Mouse (Mus musculus) lung, embryonic 16.5 days (tissue): ENCODE results near the gene Tie1. TPM values are rescaled to one million over a fixed set of nuclear protein-coding genes. Genes with fewer than 3 reads are reported as not detected.
A peak's percentile ranks its signal among the peaks of the same experiment; 100 is the strongest.

Source experiments
- ATAC-seq: fragments of 200-750 bp; cut with Nextera tagmentation; 2 replicates; pipeline ENCODE4 v1.8.0; 2017; ENCODE audit warnings: low read depth, mild to moderate bottlenecking, moderate library complexity
- H3K27ac ChIP-seq: fragments of 300-500 bp; sonication (generic); 2 replicates; pipeline ENCODE4 v1.5.1; 2014; ENCODE audit warnings: mild to moderate bottlenecking, control low read depth, low read length
- H3K27me3 ChIP-seq: fragments of 300-500 bp; sonication (generic); 2 replicates; pipeline ENCODE4 v1.6.1; 2014; ENCODE audit warnings: low read depth, low read length, mixed read lengths; ENCODE audit not compliant: control insufficient read depth, insufficient read depth
- H3K36me3 ChIP-seq: fragments of 300-500 bp; sonication (generic); 2 replicates; pipeline ENCODE4 v1.6.1; 2014; ENCODE audit warnings: low read length; ENCODE audit not compliant: control insufficient read depth, insufficient read depth
- H3K4me1 ChIP-seq: fragments of 300-500 bp; sonication (generic); replicated peaks from 2 replicates; pipeline ENCODE4 v1.6.1; 2014; ENCODE audit warnings: low read length, mixed read lengths; ENCODE audit not compliant: control insufficient read depth, insufficient read depth
- H3K4me2 ChIP-seq: fragments of 300-500 bp; sonication (generic); 2 replicates; pipeline ENCODE4 v1.6.1; 2014; ENCODE audit warnings: low read depth, low read length, control low read depth
- H3K4me3 ChIP-seq: fragments of 300-500 bp; sonication (generic); 2 replicates; pipeline ENCODE4 v1.5.1; 2014; ENCODE audit warnings: mild to moderate bottlenecking, low read length, control low read depth
- H3K9ac ChIP-seq: fragments of 300-500 bp; sonication (generic); 2 replicates; pipeline ENCODE4 v1.6.1; 2014; ENCODE audit warnings: low read length, control low read depth
- H3K9me3 ChIP-seq: fragments of 300-500 bp; sonication (generic); 2 replicates; pipeline ENCODE4 v1.6.1; 2016; ENCODE audit warnings: low read length; ENCODE audit not compliant: control insufficient read depth
- WGBS: fragments of 180-500 bp; shearing (Covaris S2); extraction: QIAGEN DNeasy Blood & Tissue Kit; methylation state at CpG from one replicate; pipeline ENCODE4 v1.1.7; 2014; 5-methylcytosine and 5-hydroxymethylcytosine counted together
- polyA plus RNA-seq: library from polyadenylated mRNA; unstranded; fragments of >200 nt; fragmentation: Nextera tagmentation; extraction: Ambion mirVana; gene quantifications from 2 replicates; pipeline ENCODE4 v1.2.1, GENCODE M21; 2015

Tie1 gene
- polyA plus RNA-seq, result 99.4 and 102 TPM in 2 replicates

DNA sequence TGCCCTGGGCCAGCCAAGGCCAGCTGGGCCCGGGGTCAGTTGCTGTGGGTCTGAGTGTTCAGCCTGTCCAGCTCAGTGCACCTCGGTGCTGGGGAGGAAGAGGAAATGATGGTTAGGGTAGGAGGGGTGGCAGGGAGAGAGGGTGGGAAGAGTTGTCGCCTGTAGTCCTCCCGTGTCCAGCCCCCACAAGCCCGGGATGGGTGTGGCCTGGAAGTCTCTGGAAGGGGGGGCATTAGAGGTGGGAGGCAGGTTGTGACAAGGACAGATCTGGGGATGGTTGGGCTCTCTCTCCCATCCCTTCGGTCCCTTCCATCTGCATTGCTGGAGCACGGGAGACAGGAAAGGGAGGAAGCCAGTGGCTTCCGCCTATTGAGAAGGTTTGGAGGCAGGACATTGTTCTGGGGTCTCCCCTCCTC, at the start of gene Tie1:
Tie1 (minus strand) TSS at position 345 of the 416 bp plus-strand sequence.
- Histone ChIP-seq H3K9me3 (no peaks in the 10 kb centered on the region), H3K27me3 (no peaks in the 10 kb centered on the region), H3K4me1 (no peaks in the 10 kb centered on the region), H3K4me2 (peak within 1 kb of the TSS; percentile 53), H3K27ac (peak within 1 kb of the TSS; percentile 38), H3K4me3 (peak within 1 kb of the TSS; percentile 40), H3K9ac (peak within 1 kb of the TSS; percentile 33), H3K36me3 (no peaks in the 10 kb centered on the region)
- ATAC-seq, result peak; percentile 97
- WGBS, result 61% methylated on average over 8 of the region's 8 CpGs

DNA sequence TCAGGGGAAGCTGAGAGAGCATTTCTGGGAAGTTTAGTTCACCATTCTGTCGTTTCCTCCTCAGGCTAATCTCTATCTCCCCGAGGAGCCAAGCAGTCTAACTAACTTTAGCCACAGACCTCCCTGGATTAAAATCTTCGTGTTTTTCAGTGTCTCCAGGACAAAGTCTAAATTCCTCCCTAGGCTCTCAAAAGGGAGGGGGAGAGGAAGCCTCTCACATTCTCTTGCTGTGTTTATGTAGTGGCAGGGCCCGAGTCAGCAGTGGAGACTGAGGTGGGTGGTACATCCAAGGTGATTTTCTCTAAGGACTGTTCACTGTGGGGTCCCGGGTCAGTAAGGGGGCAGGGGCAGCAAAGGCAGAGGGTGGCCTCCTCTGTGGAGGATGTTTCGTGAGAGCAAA, 47.9 kb upstream of the Tie1 start:
- WGBS, result 29% methylated on average over 6 of the region's 6 CpGs
- Histone ChIP-seq H3K27me3 (no peaks in the 10 kb centered on the region), H3K36me3 (no peaks in the 10 kb centered on the region), H3K27ac (no peak overlapping the region), H3K9me3 (no peaks in the 10 kb centered on the region), H3K9ac (no peak overlapping the region), H3K4me3 (no peak overlapping the region), H3K4me2 (no peak overlapping the region), H3K4me1 (0 out of 2 replicates have a peak, but pooled peaks cover 2% of the 10 kb centered on the region)
- ATAC-seq, result no peak

DNA sequence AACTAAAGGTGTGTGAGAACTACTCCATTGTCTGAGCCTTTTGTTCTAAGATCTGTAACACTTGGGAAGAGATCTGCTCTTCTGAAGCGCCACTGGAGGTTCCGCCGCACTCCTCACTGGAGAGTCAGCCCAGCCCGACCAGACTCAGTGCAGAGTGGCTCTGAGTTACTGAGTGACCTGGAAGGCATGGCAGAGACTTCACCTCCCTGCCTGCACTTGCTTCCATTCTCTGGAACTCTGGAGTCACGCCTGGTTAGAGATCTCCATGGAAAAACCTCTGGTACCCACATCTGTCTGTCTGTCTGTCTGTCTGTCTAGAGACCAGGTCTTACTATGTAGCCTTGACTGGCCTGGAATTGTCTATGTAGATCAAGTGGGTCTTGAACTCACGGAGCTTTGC, 45.7 kb upstream of the Tie1 start:
- no peak overlapping the region for H3K4me2 ChIP-seq
- no peaks in the 10 kb centered on the region for H3K36me3 ChIP-seq
- H3K27me3 ChIP-seq, result no peaks in the 10 kb centered on the region
- no peaks in the 10 kb centered on the region for H3K9me3 ChIP-seq
- H3K4me3 ChIP-seq, result no peak overlapping the region
- no peak for ATAC-seq
- 0 out of 2 replicates have a peak, but pooled peaks cover 1% of the 10 kb centered on the region for H3K4me1 ChIP-seq
- WGBS, result 78% methylated on average over 6 of the region's 6 CpGs
- H3K27ac ChIP-seq, result no peak overlapping the region
- H3K9ac ChIP-seq, result no peak overlapping the region

DNA sequence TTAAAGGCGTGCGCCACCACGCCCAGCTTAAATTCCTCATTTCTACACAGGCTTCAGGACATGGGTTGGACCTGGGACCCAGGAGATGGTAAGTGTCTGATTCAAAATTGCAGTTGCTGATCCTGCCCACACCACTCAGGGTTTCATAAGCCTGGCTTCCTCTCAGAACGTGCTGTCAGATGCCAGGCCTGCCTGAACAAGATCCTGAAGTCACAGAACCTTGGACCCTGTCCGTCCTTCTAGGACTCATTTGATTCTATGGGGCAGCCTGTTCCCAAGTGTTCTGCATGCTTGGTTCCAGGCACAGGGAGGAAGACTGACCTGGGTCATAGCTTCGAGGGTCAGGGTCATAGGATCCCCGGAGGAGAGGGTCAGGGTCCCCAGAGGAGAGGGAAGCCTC, 43.7 kb upstream of the Tie1 start:
- no peaks in the 10 kb centered on the region for H3K4me1 ChIP-seq
- ATAC-seq, result no peak
- no peak overlapping the region for H3K27ac ChIP-seq
- no peak overlapping the region for H3K4me2 ChIP-seq
- no peak overlapping the region for H3K4me3 ChIP-seq
- no peak overlapping the region for H3K9ac ChIP-seq
- WGBS, result 76% methylated on average over 7 of the region's 7 CpGs
- H3K36me3 ChIP-seq, result no peaks in the 10 kb centered on the region
- H3K9me3 ChIP-seq, result no peaks in the 10 kb centered on the region
- no peaks in the 10 kb centered on the region for H3K27me3 ChIP-seq

DNA sequence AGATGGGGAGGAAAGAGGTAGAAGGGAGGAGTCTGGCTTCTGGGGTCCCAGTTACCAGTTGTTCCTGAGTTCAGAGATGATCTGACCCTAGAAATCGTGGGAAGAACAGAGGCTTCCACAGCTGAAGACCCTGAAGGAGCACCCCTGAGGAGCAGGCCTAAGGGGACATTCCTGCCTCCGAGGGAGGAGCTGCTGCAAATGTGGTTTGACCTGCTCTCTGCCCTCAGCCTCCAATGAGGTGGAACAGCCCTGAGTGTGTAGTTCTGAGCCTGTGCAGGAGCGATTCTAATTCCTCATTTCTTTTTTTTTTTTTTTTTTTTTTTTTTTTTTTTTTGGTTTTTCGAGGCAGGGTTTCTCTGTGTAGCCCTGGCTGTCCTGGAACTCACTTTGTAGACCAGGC, 43.3 kb upstream of the Tie1 start:
- H3K4me1 ChIP-seq, result no peaks in the 10 kb centered on the region
- ATAC-seq, result no peak
- no peaks in the 10 kb centered on the region for H3K36me3 ChIP-seq
- no peak overlapping the region for H3K4me2 ChIP-seq
- H3K27me3 ChIP-seq, result no peaks in the 10 kb centered on the region
- H3K4me3 ChIP-seq, result no peak overlapping the region
- 59% methylated on average over 3 of the region's 4 CpGs for WGBS
- H3K27ac ChIP-seq, result no peak overlapping the region
- H3K9me3 ChIP-seq, result no peaks in the 10 kb centered on the region
- H3K9ac ChIP-seq, result no peak overlapping the region

DNA sequence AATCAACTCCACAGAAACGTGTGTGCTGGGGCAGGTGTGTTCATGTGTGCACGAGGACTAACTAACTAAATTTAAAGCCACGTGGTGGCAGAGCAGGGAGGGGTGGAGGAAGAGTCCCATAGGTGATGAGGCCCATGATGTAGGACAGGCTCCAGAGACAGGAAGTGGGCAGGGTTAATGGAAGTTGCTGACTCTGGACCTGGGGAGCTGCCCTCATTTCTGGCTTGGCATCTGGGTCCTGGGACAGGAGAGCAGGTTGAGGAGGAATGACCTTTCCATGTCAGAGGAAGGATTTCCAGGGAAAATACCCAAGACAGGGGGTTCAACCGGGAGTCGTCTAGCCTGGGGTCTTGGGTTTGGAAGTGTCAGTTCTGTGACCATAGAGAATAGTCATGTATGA, 42.8 kb upstream of the Tie1 start:
- ATAC-seq, result no peak
- WGBS, result 68% methylated on average over 5 of the region's 5 CpGs
- no peak overlapping the region for H3K27ac ChIP-seq

DNA sequence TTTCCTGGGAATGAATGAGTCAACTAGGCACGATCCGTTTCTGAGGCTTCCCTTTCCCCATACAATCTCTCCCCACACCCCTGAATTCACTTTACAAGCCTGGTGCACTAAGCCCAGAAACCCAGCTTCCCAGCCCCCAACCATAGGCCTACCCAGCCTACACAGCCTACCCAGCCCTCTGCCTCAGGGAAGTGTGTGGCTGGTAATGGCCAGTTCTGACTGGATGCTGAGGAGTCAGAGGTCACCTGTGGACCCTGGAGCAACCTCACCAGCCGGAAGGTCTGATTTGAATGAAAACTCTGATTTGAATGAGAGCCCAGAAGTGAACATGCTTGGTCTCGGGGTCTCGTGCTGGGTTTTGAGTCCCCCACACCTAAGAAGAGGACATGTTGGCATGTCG, 37.9 kb upstream of the Tie1 start:
- H3K4me1 ChIP-seq, result no peaks in the 10 kb centered on the region
- H3K9me3 ChIP-seq, result no peaks in the 10 kb centered on the region
- H3K9ac ChIP-seq, result no peak overlapping the region
- no peak overlapping the region; the same call in 1 of the 2 replicates for H3K4me3 ChIP-seq
- WGBS, result 76% methylated on average over 6 of the region's 6 CpGs
- ATAC-seq, result no peak
- no peaks in the 10 kb centered on the region for H3K27me3 ChIP-seq
- H3K27ac ChIP-seq, result no peak overlapping the region
- H3K36me3 ChIP-seq, result no peaks in the 10 kb centered on the region
- H3K4me2 ChIP-seq, result peak overlapping the region; percentile 49

More for the DNA sequence above, 42.8 kb upstream of the Tie1 start:
- no peaks in the 10 kb centered on the region for H3K36me3 ChIP-seq
- no peaks in the 10 kb centered on the region for H3K9me3 ChIP-seq
- no peak overlapping the region for H3K4me3 ChIP-seq
- H3K4me1 ChIP-seq, result no peaks in the 10 kb centered on the region
- no peak overlapping the region for H3K9ac ChIP-seq
- no peaks in the 10 kb centered on the region for H3K27me3 ChIP-seq
- no peak overlapping the region for H3K4me2 ChIP-seq

DNA sequence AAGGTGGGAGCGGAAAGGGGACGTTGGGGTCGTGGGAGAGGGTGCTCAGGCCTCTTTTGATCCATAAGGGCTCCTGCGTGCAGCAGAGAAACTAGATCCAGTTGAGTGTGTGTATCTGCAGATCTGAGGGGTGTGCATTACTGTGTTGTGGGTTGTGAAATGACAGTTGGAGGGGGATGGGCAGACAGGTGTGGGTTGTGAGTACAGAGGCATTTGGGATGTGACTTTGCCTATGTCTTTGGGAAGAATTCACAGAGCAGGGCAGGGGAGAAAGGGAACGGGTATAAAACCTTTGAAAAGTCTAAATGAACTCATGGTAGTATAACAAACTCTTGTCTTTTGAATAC, 37.4 kb upstream of the Tie1 start:
- H3K9ac ChIP-seq, result peak overlapping the region; percentile 53

DNA sequence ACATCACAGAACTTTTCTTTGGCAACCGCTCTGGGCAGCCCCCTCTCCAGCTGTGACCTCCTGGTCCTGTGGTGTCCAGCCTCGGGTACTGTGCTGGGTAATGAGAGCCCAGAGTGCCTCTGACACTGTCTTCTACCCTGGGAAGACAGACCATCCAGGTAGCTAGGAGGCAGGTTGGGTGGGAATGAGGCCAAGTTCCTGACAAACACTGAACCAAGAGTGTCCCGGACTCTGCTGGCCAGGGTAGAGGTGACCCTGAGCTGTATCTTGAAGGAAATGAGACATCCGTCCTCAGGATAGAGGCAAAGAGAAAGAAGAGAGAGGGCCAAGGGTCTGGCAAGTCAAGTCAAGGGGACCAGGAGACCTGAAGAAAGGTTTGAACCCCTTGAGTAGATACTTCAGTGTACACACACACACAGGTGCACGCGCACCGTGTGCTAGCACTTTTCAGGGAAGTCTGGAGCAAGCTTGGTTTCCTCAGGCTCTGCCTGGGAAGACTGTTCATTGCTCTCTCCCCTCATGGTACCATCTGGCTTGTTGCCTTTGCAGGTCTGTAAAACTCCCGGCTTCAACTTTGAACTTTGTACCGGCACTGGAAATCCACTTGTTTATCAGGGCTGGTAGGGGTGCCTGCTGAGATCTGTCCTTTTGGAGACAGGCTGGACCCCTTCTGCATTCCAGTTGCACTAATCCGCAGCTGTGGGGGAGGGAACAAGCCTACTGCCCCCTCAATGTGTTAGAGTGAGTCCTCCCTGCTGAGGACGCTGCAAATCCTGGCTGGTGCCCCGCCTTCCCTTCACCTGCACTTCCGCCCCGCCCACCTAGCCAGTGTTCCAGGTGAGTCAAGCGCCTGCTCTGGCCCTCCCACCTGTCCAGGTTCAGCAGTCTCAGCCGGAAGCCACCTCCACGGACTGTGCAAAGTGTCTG, 36.8 kb upstream of the Tie1 start, which contains the start of gene 2610528J11Rik:
2610528J11Rik (plus strand) TSS at position 592 of the 927 bp plus-strand sequence.
- ATAC-seq, result peak; percentile 85
- Histone ChIP-seq H3K4me1 (no peaks in the 10 kb centered on the region), H3K27ac (0 out of 2 replicates have a peak within 1 kb of the TSS, but pooled peaks have one; percentile 15), H3K4me2 (peak within 1 kb of the TSS; percentile 49), H3K9ac (peak within 1 kb of the TSS; percentile 53), H3K27me3 (no peaks in the 10 kb centered on the region), H3K4me3 (peak within 1 kb of the TSS; percentile 41), H3K36me3 (no peaks in the 10 kb centered on the region), H3K9me3 (no peaks in the 10 kb centered on the region)
- 23% methylated on average over 17 of the region's 17 CpGs for WGBS

More for the DNA sequence above, 37.4 kb upstream of the Tie1 start:
- Histone ChIP-seq H3K4me3 (peak overlapping the region; percentile 41), H3K36me3 (no peaks in the 10 kb centered on the region), H3K4me1 (no peaks in the 10 kb centered on the region), H3K4me2 (peak overlapping the region; percentile 49), H3K27me3 (no peaks in the 10 kb centered on the region), H3K27ac (0 out of 2 replicates have a peak overlapping the region, but pooled peaks have one; percentile 15), H3K9me3 (no peaks in the 10 kb centered on the region)
- WGBS, result 30% methylated on average over 5 of the region's 5 CpGs
- peak; percentile 48; the same call in 1 of the 2 replicates for ATAC-seq
